Mouse (Mus musculus) bone marrow macrophage, adult 2 months (primary cell): ENCODE results near the gene Mlc1. TPM values are rescaled to one million over a fixed set of nuclear protein-coding genes. Genes with fewer than 3 reads are reported as not detected.

Experiments used
- H3K27ac ChIP-seq: 2 replicates; pipeline ENCODE4 v1.5.1; 2012; ENCODE audit warnings: low read depth, low read length; ENCODE audit not compliant: insufficient read depth
- H3K4me1 ChIP-seq: 2 replicates; pipeline ENCODE4 v1.6.1; 2012; ENCODE audit warnings: low read length; ENCODE audit not compliant: control insufficient read depth, insufficient read depth
- H3K4me3 ChIP-seq: 2 replicates; pipeline ENCODE4 v1.5.1; 2012; ENCODE audit warnings: mild to moderate bottlenecking, low read length, moderate library complexity; ENCODE audit not compliant: insufficient read depth
- CTCF ChIP-seq: IDR thresholded peaks from 2 replicates; pipeline ENCODE4 v1.5.1; 2012; ENCODE audit warnings: low read depth, mild to moderate bottlenecking, low read length, moderate library complexity
- POLR2A ChIP-seq: IDR thresholded peaks from 2 replicates; pipeline ENCODE4 v1.6.1; 2012; ENCODE audit warnings: mild to moderate bottlenecking, low read depth, low read length, borderline replicate concordance
- polyA plus RNA-seq: library from polyadenylated mRNA; stranded (reverse); fragments of >200 nt; gene quantifications from 2 replicates; pipeline ENCODE4 v1.2.4, GENCODE M21; 2012; ENCODE audit not compliant: missing spikeins, insufficient read depth, insufficient read length

Gene Mlc1
- polyA plus RNA-seq: not detected in 2 replicates

- TF ChIP-seq POLR2A: no peak
- no peak for TF ChIP-seq CTCF
- Histone ChIP-seq H3K27ac (no peak within 1 kb of the TSS), H3K4me3 (no peak within 1 kb of the TSS), H3K4me1 (no peaks in the 10 kb centered on the region)
These were observed at the start of gene Mlc1 for GRCm38 (mm10) chr15:88978281-88979137. Mlc1 (minus strand) TSS chr15:88979007.

GRCm38 (mm10) chr15:89020492-89020891 is 41.7 kb upstream of the Mlc1 start:
- TF ChIP-seq POLR2A (no peak), CTCF (no peak)
- Histone ChIP-seq H3K27ac (no peak overlapping the region), H3K4me1 (no peaks in the 10 kb centered on the region), H3K4me3 (no peak overlapping the region)

- H3K4me1 ChIP-seq: no peaks in the 10 kb centered on the region
- no peak overlapping the region for H3K27ac ChIP-seq
- H3K4me3 ChIP-seq: no peak overlapping the region
- TF ChIP-seq CTCF: no peak
- no peak for TF ChIP-seq POLR2A
These were observed 41.3 kb upstream of the Mlc1 start for GRCm38 (mm10) chr15:89020085-89020484.

- TF ChIP-seq POLR2A: no peak
- TF ChIP-seq CTCF: no peak
- Histone ChIP-seq H3K4me1 (no peaks in the 10 kb centered on the region), H3K27ac (no peak overlapping the region), H3K4me3 (no peak overlapping the region)
These were observed 37.9 kb upstream of the Mlc1 start for GRCm38 (mm10) chr15:89016722-89017121.

GRCm38 (mm10) chr15:89007781-89008180 is 29.0 kb upstream of the Mlc1 start:
- Histone ChIP-seq H3K4me3 (no peak overlapping the region), H3K27ac (no peak overlapping the region), H3K4me1 (no peaks in the 10 kb centered on the region)
- TF ChIP-seq CTCF (no peak), POLR2A (no peak)

GRCm38 (mm10) chr15:89007002-89007401 is 28.2 kb upstream of the Mlc1 start:
- H3K27ac ChIP-seq: no peak overlapping the region
- no peaks in the 10 kb centered on the region for H3K4me1 ChIP-seq
- H3K4me3 ChIP-seq: no peak overlapping the region
- TF ChIP-seq CTCF (no peak), POLR2A (no peak)

GRCm38 (mm10) chr15:89001245-89001644 is 22.4 kb upstream of the Mlc1 start:
- TF ChIP-seq CTCF (no peak), POLR2A (no peak)
- Histone ChIP-seq H3K4me3 (no peak overlapping the region), H3K4me1 (no peaks in the 10 kb centered on the region), H3K27ac (no peak overlapping the region)

GRCm38 (mm10) chr15:89000367-89000766 is 21.6 kb upstream of the Mlc1 start:
- Histone ChIP-seq H3K4me3 (no peak overlapping the region), H3K27ac (no peak overlapping the region), H3K4me1 (no peaks in the 10 kb centered on the region)
- TF ChIP-seq CTCF: no peak
- TF ChIP-seq POLR2A: no peak

- no peak overlapping the region for H3K27ac ChIP-seq
- TF ChIP-seq CTCF (no peak), POLR2A (no peak)
- no peaks in the 10 kb centered on the region for H3K4me1 ChIP-seq
- H3K4me3 ChIP-seq: no peak overlapping the region
These were observed 20.3 kb upstream of the Mlc1 start for GRCm38 (mm10) chr15:88999124-88999523.

GRCm38 (mm10) chr15:88998636-88999035 is 19.8 kb upstream of the Mlc1 start:
- no peak for TF ChIP-seq POLR2A
- TF ChIP-seq CTCF: no peak
- no peak overlapping the region for H3K4me3 ChIP-seq

More at GRCm38 (mm10) chr15:88998636-88999035, 19.8 kb upstream of the Mlc1 start:
- H3K4me1 ChIP-seq: no peaks in the 10 kb centered on the region
- H3K27ac ChIP-seq: no peak overlapping the region
